Mouse (Mus musculus) megakaryocyte-erythroid progenitor cell, adult 5-6 weeks (primary cell): ENCODE measurements around the gene Snx32. TPM values are rescaled to one million over a fixed set of nuclear protein-coding genes. Genes with fewer than 3 reads are reported as not detected.
A peak's percentile ranks its signal among the peaks of the same experiment; 100 is the strongest.

Experiments
- ATAC-seq: replicated peaks from 2 replicates; pipeline ENCODE4 v1.8.0; 2016; ENCODE audit warnings: mild to moderate bottlenecking, inconsistent platforms; ENCODE audit not compliant: severe bottlenecking, poor library complexity, low FRiP score, low TSS enrichment
- total RNA-seq, 2 experiments: library from RNA; stranded (forward) in 1 of 2; stranded (reverse) in 1 of 2; fragments of 200-1000, 215-1000 nt in 1 of 2; fragments of >200 nt in 1 of 2; fragmentation: Nextera tagmentation in 1 of 2; gene quantifications; 2 replicates each; pipeline ENCODE4 v1.2.3; 2014 to 2017

The Snx32 gene
- 6.6 TPM in 2 replicates for total RNA-seq (2014; fragmentation: Nextera tagmentation)
- total RNA-seq (2017), result 0.61 and 4.6 TPM in 2 replicates

DNA sequence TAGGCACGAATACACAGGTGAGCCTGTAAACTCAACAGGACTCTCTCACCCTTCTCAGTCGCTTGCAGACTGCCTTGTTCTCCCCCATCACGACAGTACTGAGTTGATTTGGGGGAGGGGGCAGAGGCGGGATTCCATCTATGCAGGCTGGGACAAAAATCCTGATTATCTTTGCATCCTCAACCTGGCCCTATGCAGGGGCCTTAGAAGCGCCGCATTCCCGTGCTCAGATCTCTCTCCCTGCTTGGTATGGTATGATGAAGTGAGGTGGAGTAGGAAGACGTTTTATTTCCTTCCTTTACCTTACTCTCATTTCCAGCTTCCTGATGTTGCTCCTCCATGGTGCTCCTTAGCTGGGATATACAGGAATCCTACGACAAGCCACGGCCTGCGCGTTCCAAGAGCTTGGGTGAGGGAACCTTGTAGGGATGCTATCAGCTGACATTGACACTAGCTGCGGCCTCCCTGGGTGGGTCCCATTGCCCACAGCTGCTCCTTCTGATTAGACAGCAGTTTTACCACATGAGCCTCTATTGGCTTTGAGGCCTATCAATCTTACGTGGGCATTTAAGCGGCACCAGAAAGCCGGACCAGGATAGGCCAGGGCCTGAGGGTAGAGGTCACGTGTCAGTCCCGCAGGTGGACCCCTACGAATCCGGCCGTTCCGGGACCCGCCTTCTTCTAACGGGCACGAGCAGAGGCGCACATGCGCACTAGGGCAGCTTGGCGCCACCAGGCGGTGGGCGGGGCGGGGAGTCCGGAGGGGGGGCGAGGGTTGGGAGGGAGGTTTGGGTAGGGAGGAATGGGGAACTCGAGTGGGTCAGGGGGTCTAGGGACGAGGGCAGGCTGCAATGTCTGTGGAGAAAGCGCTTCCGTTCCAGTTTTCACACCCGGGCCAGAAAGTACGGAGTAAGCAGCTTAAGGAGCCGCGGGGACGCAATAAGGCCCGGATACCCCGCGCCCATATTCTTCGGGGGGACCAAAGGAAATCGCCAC is at the start of gene Snx32:
Gene Snx32 (minus strand): TSS at position 508 of the 996 bp plus-strand sequence.
- peak; percentile 99 for ATAC-seq

- no peak for ATAC-seq
These were observed 49.5 kb upstream of the Snx32 start for GRCm38 (mm10) chr19:5559631-5560456.

- ATAC-seq, result no peak
These were observed 48.9 kb upstream of the Snx32 start for GRCm38 (mm10) chr19:5559229-5559628.

DNA sequence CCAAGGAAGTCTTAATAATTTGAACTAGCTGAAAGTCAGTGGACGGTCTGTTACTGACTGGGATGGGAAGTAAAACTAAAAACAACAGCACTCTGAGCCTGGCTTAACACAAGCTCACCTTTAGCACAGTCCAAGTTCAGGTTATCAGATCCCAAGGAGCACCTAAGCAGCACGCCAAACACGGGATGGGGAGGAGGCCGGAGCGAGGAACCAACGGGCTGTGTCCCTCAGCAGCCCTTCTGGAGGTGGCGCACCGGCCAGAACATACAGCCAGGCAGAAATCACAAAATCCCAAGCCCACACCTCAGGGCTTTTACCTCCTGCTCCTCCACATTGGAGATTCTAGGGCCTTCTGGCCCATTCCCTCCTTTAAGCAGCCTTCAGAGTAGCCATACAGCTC is 48.4 kb upstream of the Snx32 start:
- no peak for ATAC-seq

- ATAC-seq, result no peak
These were observed 47.8 kb upstream of the Snx32 start for GRCm38 (mm10) chr19:5558169-5558568.

DNA sequence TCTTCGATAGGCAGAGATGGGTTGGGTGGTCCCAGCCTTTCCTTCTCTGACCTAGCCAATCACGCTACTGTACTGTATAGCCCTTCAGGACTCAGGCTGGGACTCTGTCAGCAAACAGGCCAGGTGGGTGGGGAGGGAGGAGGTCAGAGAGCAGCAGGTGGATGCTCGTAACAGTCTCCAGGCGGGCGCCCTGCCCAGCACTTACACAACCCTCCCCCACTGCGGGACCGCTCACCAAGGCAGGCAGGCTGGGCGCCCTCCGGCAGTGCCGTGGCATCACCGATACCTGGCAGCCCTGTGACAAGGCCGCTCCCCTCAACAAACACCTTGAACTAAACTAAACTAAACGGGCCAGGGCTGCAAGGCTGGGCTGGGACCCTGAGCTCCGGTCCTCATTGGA is 43.9 kb upstream of the Snx32 start:
- ATAC-seq, result no peak

- ATAC-seq, result no peak
These were observed 43.5 kb upstream of the Snx32 start for GRCm38 (mm10) chr19:5553802-5554201.

DNA sequence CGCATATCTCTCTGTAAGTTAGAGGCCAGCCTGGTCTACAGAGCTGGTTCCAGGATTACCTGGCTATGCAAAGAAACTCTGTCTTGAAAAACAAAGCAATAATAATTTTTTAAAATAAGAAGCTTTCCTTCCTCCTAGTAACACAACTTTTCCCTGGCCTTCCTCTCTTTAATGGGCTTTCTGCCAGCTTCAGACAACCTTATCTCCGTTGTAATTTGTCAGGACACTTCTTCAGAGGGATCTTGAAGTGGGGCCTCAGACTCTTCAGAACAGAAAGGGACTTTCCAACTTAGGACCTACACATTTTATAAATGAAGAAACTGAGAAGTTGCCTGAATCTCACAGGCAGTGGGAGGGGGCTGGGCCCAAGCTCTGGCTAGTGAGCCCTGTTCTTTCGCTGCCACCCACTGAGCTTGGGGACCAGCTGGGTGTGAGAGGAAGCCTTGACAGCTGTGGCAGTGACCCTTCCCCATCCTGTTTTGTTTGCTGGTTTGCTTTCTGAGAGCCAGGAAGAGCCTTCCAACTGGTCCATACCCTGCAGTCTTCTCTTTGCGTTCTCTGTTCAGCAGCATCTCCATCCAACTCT is 37.2 kb upstream of the Snx32 start:
- no peak for ATAC-seq

- ATAC-seq, result no peak
These were observed 33.7 kb upstream of the Snx32 start for GRCm38 (mm10) chr19:5544031-5544430.

DNA sequence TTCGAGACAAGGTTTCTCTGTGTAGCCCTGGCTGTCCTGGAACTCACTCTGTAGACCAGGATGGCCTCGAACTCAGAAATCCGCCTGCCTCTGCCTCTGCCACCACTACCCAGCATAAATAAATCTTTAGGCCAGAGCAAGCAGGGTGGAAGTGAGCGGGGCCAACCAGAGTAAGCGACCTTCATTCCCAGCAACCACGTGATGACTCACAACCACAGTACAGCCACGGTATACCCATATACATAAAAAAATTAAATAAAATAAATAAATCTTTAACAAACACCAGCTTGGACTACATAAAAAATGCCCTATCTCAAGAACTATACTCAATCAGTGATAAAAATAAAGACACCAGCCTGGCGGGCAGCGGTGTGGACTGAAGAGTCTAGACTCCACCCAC is 33.0 kb upstream of the Snx32 start:
- no peak for ATAC-seq

DNA sequence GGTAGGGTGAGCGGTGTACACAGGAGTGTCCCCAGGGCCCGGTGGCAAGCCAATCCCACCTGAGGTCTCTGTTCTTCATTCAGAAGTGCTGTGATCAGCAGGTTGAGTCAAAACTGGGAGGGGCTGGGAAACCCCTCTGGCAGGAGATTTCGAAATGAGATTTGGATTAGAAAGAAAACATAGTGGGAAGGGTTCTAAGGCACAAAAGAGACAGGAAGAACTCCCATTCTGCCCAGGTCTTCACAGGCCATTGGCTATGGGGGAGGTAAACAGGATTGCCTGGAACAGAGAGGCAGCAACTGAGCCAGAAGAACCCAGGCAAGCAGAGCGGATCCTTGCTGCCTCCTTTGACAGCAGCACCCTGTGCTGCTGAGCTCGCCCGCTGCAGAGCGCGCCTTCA is 28.4 kb upstream of the Snx32 start:
- ATAC-seq, result no peak

DNA sequence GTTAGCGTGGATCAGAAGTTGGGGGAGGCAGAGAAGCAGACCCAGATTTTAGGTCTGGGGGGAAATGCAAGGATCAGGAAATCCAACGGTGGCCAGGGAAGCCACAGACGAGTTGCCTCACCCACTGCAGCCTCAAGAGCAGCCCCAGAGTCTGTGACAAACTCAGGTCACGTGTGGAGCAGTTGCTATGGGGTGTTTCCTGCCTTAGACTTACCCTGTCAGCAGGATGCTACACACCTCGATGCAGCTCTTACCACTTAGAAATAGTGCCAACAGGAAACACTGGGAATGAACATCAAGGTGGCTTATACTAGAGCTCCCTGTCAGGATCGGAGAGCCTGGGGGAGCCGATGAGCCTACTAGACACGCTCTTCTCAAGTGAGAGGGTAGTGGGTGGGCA is 22.2 kb upstream of the Snx32 start:
- no peak for ATAC-seq

DNA sequence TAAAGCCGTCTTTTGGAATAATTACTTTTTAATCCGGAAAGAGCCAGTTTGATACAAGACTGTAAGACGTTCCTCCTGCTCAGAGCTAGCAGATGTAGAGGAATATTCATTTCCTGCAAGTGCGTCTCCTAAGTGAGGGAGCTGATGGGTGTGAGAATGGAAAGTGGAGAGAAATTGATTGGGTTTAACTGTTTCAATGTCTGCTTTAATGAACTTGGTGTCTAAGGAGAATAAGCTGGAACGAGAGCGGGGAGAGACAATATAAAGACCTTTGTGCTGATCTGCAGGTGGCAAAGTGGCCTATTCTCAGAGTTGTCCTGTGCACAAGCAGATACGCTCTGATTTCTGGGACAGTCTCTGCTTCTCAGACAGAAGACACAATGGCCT is 19.8 kb upstream of the Snx32 start:
- no peak for ATAC-seq

DNA sequence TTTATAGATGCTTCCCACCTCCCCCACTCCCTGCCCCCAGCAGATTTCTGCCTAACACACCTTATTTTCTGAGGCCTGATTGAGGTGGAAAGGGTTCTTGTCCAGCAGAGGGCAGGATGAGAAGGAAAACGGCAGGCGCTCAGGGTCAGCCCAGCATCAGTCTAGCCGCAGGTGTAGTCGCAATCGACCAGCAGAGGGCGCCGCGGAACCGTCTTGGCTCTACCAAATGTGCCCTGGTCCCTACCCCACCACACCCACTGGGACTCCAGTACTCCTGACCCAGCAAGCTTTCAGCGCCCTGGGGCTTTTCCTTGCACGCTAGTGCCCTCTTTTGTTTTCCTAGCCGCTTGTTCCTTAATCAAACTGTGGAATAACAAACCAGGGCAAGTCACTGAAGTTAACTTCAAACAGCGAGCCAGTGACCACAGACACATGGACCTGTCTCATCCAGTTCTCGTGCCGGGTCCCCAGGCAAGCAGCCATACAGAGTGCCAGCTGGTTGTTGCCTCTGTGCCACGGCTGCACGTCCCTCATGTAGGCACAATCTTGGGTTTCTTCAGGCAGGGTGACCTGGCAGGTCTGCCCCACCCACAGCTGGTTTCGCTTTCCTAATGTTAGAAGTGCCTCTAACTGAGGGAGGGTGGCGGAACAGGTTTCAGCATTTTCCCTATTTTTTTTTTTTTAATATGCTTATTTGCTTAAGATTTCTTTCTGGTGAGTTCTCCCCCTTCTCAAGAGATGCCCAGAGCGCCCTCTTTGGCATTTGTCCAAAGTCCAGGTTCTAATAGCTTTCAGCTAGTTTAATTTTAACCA is 19.2 kb upstream of the Snx32 start:
- peak; percentile 98 for ATAC-seq

GRCm38 (mm10) chr19:5525204-5525603 is 14.9 kb upstream of the Snx32 start:
- no peak for ATAC-seq

GRCm38 (mm10) chr19:5518721-5519120 is 8.4 kb upstream of the Snx32 start:
- ATAC-seq, result no peak

DNA sequence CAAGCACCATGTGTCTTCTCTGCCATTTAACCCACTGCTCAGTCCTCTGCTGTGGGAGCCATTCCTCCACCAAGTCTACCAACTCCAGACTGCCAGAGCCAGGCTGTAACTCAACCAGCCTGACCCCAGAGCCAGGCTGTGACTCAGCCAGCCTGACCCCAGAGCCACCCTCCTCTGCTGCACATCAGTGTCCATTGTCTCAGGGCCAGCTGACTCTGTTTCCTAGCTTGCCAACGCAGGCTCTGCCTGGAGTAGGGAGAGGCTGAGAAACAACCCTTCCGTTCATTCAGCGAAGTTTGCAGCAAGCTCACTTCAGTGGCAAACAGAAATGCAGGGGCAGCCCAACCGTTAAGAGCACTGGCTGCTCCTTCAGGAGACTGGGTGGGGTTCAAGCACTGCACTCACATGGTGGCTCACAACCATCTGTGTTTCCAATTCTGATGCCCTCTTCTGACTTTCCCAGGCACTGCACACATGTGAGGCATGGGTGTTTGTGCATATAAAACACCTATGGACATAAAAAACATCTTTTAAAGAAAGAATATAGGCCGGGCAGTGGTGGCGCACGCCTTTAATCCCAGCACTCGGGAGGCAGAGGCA is 6.7 kb upstream of the Snx32 start:
- no peak for ATAC-seq

DNA sequence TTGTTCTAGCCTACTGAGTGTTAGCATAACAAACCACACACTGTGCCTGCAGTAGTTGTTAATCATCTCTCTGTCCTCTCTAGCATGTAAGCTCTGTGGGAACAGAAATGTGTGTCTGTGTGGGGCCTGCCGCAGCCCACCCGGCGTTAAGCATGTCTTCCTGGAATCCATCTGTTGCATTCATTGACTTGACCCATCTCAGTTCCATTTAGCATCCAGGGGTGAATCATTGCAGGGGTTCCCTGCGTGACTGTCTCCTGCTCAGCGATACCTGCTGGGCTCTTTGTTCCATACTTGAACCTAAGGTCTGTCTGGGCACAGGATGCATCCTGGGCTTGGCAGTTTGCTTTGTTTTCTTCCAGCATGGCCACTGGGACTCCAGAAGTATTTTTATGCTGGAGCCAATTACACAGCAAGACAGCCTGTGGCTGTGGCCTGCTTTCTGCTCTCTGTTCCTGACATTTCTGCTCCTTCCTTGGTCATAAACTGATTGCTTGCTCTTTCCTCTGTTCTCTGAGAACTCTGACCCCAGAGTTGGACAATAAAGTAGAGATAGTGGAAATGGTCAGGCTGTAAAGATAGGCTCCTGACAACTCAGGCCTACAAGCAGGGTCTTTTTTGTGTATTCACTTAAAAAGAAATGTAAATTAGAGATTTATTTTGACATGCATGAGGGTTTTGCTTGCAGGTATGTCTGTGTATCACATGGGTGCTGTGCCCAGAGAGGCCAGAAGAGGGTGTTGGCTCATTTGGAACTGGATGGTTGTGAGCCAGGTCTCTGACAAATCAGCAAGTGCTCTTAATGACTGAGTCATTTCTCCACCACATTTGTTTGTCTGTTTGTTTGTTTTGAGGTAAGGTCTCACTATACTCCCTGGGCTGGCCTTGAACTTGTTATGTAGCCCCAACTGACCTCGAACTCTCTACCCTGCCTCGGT is 5.8 kb upstream of the Snx32 start:
- ATAC-seq, result peak; percentile 64
